Mouse (Mus musculus) activated CD4-positive, CD25-positive, alpha-beta regulatory T cell, adult 4 months (primary cell): ENCODE measurements around the gene Spta1. TPM values are rescaled to one million over a fixed set of nuclear protein-coding genes. Genes with fewer than 3 reads are reported as not detected.

Experiments
- ATAC-seq: one replicate; pipeline ENCODE4 v1.8.0; 2017
- polyA plus RNA-seq, 2 experiments: library from polyadenylated mRNA; unstranded; fragments of 100-300 nt; shearing (Covaris generic); gene quantifications; one replicate each; pipeline ENCODE4 v1.2.1; 2017

Gene Spta1
- polyA plus RNA-seq, 2 experiments from 2014 or later, result 0.19 TPM; not detected in 1

DNA sequence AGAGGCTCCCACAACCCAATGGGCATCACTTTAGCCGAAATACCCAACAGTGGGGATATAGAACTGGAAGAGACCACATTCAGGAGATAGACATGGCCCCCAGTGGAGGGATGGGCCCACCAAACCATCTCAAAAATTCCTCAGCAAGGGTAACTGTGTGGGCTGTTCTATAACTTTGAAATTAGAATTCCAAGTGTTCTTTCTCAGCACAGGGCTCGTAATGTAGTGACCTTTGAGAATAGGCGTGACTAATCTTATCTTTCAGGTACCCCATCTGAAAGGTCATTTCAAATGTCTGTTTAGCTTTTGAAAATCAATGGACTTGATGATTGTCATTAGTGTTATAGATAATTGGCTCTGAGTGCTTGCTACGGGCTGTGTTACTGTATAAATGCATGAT, 95.2 kb downstream of the Spta1 start:
- ATAC-seq, result no peak

DNA sequence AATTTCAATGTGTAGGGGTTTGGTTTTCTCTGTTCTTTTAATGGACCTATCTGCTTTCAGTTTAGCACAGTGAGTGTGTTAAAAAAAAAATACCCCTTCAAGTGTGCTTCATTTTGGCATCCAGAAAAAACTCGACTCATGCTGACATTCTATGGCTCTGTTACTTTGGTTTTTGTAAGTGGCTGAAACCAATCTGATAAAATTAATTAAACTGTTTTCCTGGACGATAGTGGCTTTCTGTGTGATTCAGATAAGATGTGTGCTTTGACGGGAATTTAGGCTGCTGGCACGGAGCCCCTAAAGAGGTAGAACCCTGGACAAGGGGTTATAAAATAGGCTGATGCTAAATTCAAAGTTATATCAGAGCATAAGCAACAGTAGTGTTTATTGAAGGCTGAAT, 96.6 kb downstream of the Spta1 start:
- no peak for ATAC-seq

- no peak for ATAC-seq
These were observed 98.1 kb downstream of the Spta1 start for GRCm38 (mm10) chr1:174270643-174271042.

Other genes starting within 250 kb of the Spta1 start
- 100 to 1,000 TPM; 388 to 517 TPM for gene Mndal, start 230.3 kb upstream of the Spta1 start, polyA plus RNA-seq
- 100 to 1,000 TPM; 295 to 386 TPM for gene Ifi203, start 230.1 kb upstream of the Spta1 start, polyA plus RNA-seq
- gene Ifi202b, start 190.0 kb upstream of the Spta1 start, polyA plus RNA-seq, result not detected
- gene Ifi205, start 141.0 kb upstream of the Spta1 start, polyA plus RNA-seq, result not detected
- gene Olfr433, start 132.1 kb upstream of the Spta1 start, polyA plus RNA-seq, result under 1 TPM in 1 of 2 experiments, not detected in 1; 0.15 TPM
- gene Olfr432, start 123.6 kb upstream of the Spta1 start, polyA plus RNA-seq, result not detected
- gene Olfr430, start 106.2 kb upstream of the Spta1 start, polyA plus RNA-seq, result not detected
- not detected for gene Olfr429, start 88.4 kb upstream of the Spta1 start, polyA plus RNA-seq
- gene Olfr427, start 75.9 kb upstream of the Spta1 start, polyA plus RNA-seq, result not detected
- not detected for gene Olfr231, start 51.6 kb upstream of the Spta1 start, polyA plus RNA-seq
- not detected for gene Olfr424, start 41.3 kb upstream of the Spta1 start, polyA plus RNA-seq
- gene Olfr420, start 17.1 kb upstream of the Spta1 start, polyA plus RNA-seq, result not detected
- not detected for gene Olfr419, start 79.3 kb downstream of the Spta1 start, polyA plus RNA-seq
- not detected for gene Mptx1, start 157.7 kb downstream of the Spta1 start, polyA plus RNA-seq
- not detected for gene Olfr417, start 192.3 kb downstream of the Spta1 start, polyA plus RNA-seq
- not detected for gene Olfr248, start 218.3 kb downstream of the Spta1 start, polyA plus RNA-seq